In the genomic region with DNA sequence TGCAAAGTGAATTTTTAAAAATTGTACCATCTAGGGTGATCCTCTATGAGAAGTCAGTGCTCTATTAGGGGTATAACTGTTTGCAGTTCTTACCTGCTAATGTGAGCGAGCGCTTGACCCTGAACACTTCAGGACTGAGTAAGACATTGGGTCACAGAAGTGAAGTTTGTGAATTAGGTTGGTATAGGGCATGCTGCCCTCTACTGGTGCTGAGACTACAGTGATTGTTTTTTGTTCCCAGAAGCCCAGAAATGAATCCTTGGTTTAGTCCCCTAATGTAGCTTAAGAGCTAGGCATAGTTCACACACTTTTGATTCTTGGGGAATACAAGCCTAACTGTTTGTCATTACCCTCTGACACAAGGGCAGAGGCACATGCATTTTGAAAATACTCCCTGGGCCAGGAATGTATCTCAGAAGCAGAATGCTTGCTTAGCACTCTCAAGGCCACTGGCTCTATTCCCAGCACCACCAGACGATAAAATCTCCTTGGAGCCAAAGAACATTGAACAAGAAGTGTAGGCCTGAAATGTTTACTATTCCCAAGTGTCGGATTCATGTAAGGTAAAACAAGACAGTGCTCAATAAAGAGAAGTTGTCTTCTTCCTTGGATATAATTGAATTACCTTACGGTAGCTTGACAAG, we compare ENCODE assay signal across 8 mouse cellular contexts. TPM values are rescaled to one million over a fixed set of nuclear protein-coding genes. Genes with fewer than 3 reads are reported as not detected.
DNase-seq lines count a peak whose midpoint lies in the region; ATAC-seq and TF ChIP-seq lines count a peak whose summit lies in the region.

No protein-coding gene starts in this region.

- no peak overlapping the region for H3K4me2 ChIP-seq in hindbrain, embryonic 14.5 days (replicated peaks)
- H3K4me2 ChIP-seq in hindbrain, embryonic 13.5 days, result no peak overlapping the region
- H3K4me2 ChIP-seq in lung, postnatal 0 days (replicated peaks; ENCODE audit: low read depth, low read length), result no peak overlapping the region
- no peak overlapping the region for H3K4me2 ChIP-seq in forebrain, embryonic 15.5 days (replicated peaks)
- no peak overlapping the region for H3K4me2 ChIP-seq in forebrain, embryonic 11.5 days (ENCODE audit: low read depth, low read length, severe bottlenecking)

- H3K27ac ChIP-seq in hindbrain, embryonic 14.5 days, result no peak overlapping the region
- no peak overlapping the region for H3K27ac ChIP-seq in hindbrain, embryonic 13.5 days
- no peak overlapping the region for H3K27ac ChIP-seq in lung, postnatal 0 days (ENCODE audit: low read length)
- no peak overlapping the region for H3K27ac ChIP-seq in forebrain, embryonic 15.5 days (replicated peaks)
- H3K27ac ChIP-seq in forebrain, embryonic 11.5 days (ENCODE audit: low read depth, low read length), result no peak overlapping the region

- 70% methylated on average over 5 of the region's 5 CpGs for WGBS in hindbrain, embryonic 14.5 days
- 72% methylated on average over 5 of the region's 5 CpGs for WGBS in hindbrain, embryonic 13.5 days
- 47% methylated on average over 5 of the region's 5 CpGs for WGBS in lung, postnatal 0 days
- WGBS in forebrain, embryonic 15.5 days, result 70% methylated on average over 5 of the region's 5 CpGs
- WGBS in forebrain, embryonic 11.5 days, result 70% methylated on average over 5 of the region's 5 CpGs

- peaks cover 3% of the 10 kb centered on the region; the same call in 1 of the 2 replicates for H3K27me3 ChIP-seq in hindbrain, embryonic 14.5 days (ENCODE audit: control insufficient read depth, insufficient read depth, low read length)
- H3K27me3 ChIP-seq in hindbrain, embryonic 13.5 days, result peaks cover 27% of the 10 kb centered on the region
- H3K27me3 ChIP-seq in lung, postnatal 0 days (replicated peaks; ENCODE audit: insufficient read depth, low read length), result no peaks in the 10 kb centered on the region
- H3K27me3 ChIP-seq in forebrain, embryonic 15.5 days, result peaks cover 11% of the 10 kb centered on the region
- H3K27me3 ChIP-seq in forebrain, embryonic 11.5 days (ENCODE audit: control insufficient read depth, insufficient read depth, low read length), result no peaks in the 10 kb centered on the region

- H3K36me3 ChIP-seq in hindbrain, embryonic 14.5 days (replicated peaks; ENCODE audit: control insufficient read depth, insufficient read depth), result no peaks in the 10 kb centered on the region
- no peaks in the 10 kb centered on the region for H3K36me3 ChIP-seq in hindbrain, embryonic 13.5 days
- no peaks in the 10 kb centered on the region for H3K36me3 ChIP-seq in lung, postnatal 0 days (ENCODE audit: insufficient read depth, low read length)
- no peaks in the 10 kb centered on the region for H3K36me3 ChIP-seq in forebrain, embryonic 15.5 days
- no peaks in the 10 kb centered on the region for H3K36me3 ChIP-seq in forebrain, embryonic 11.5 days (ENCODE audit: control insufficient read depth, insufficient read depth, low read length)

- no peaks in the 10 kb centered on the region for H3K4me1 ChIP-seq in hindbrain, embryonic 14.5 days (replicated peaks; ENCODE audit: control insufficient read depth, insufficient read depth, low read length)
- H3K4me1 ChIP-seq in hindbrain, embryonic 13.5 days (replicated peaks), result no peaks in the 10 kb centered on the region
- no peaks in the 10 kb centered on the region for H3K4me1 ChIP-seq in lung, postnatal 0 days (ENCODE audit: insufficient read depth, low read depth, low read length)
- H3K4me1 ChIP-seq in forebrain, embryonic 15.5 days, result no peaks in the 10 kb centered on the region
- H3K4me1 ChIP-seq in forebrain, embryonic 11.5 days (replicated peaks; ENCODE audit: control insufficient read depth, insufficient read depth, low read length), result no peaks in the 10 kb centered on the region

- H3K9me3 ChIP-seq in hindbrain, embryonic 14.5 days (ENCODE audit: control insufficient read depth, low read length), result no peaks in the 10 kb centered on the region
- H3K9me3 ChIP-seq in hindbrain, embryonic 13.5 days, result no peaks in the 10 kb centered on the region
- no peaks in the 10 kb centered on the region for H3K9me3 ChIP-seq in lung, postnatal 0 days (ENCODE audit: low read length)
- no peaks in the 10 kb centered on the region for H3K9me3 ChIP-seq in forebrain, embryonic 15.5 days
- H3K9me3 ChIP-seq in forebrain, embryonic 11.5 days (ENCODE audit: control insufficient read depth, low read length), result no peaks in the 10 kb centered on the region

- H3K4me3 ChIP-seq in hindbrain, embryonic 14.5 days (replicated peaks; ENCODE audit: low read length), result no peak overlapping the region
- H3K4me3 ChIP-seq in hindbrain, embryonic 13.5 days, result no peak overlapping the region
- H3K4me3 ChIP-seq in lung, postnatal 0 days (ENCODE audit: low read depth, low read length), result no peak overlapping the region
- no peak overlapping the region for H3K4me3 ChIP-seq in forebrain, embryonic 15.5 days
- H3K4me3 ChIP-seq in forebrain, embryonic 11.5 days (ENCODE audit: low read depth, low read length), result no peak overlapping the region

- no peak for TF ChIP-seq EP300 in lung, postnatal 0 days (IDR thresholded peaks at IDR 0.05)

- DNase-seq in hindbrain, embryonic 14.5 days (ENCODE audit: low spot score), result peak; percentile 58
- DNase-seq in testis, postnatal 14 days (ENCODE audit: low spot score), result peak; percentile 51
- DNase-seq in testis, postnatal 10 days (ENCODE audit: low spot score), result no peak
- DNase-seq in brain, embryonic 14.5 days (ENCODE audit: low read depth), result peak; percentile 52
- DNase-seq in lung, postnatal 0 days (ENCODE audit: low spot score), result peak; percentile 70
- DNase-seq in forebrain, embryonic 11.5 days (ENCODE audit: low spot score), result no peak

- no peak for ATAC-seq in hindbrain, embryonic 14.5 days (ENCODE audit: low FRiP score)
- no peak for ATAC-seq in hindbrain, embryonic 13.5 days (ENCODE audit: low FRiP score)
- ATAC-seq in lung, postnatal 0 days, result no peak
- ATAC-seq in forebrain, embryonic 15.5 days (replicated peaks), result no peak
- no peak for ATAC-seq in forebrain, embryonic 11.5 days (replicated peaks; ENCODE audit: low FRiP score)

- no peak overlapping the region for H3K9ac ChIP-seq in hindbrain, embryonic 14.5 days
- H3K9ac ChIP-seq in hindbrain, embryonic 13.5 days, result no peak overlapping the region
- no peak overlapping the region for H3K9ac ChIP-seq in lung, postnatal 0 days (replicated peaks; ENCODE audit: low read depth)
- H3K9ac ChIP-seq in forebrain, embryonic 15.5 days (replicated peaks), result no peak overlapping the region
- no peak overlapping the region for H3K9ac ChIP-seq in forebrain, embryonic 11.5 days (ENCODE audit: low read length)

- TF ChIP-seq POLR2A in brain, embryonic 14.5 days (IDR thresholded peaks at IDR 0.05; ENCODE audit: borderline replicate concordance, extremely low read depth, insufficient read depth, insufficient read length, poor library complexity, severe bottlenecking), result no peak

- peak; percentile 58; the same call in 1 of the 2 replicates for TF ChIP-seq CTCF in brain, embryonic 14.5 days (IDR thresholded peaks at IDR 0.05; ENCODE audit: borderline replicate concordance, extremely low read depth, insufficient read depth, insufficient read length)
- TF ChIP-seq CTCF in lung, postnatal 0 days (IDR thresholded peaks at IDR 0.05), result peak; percentile 75

RNA-seq across cellular contexts. Expression of a gene that starts 6.4 kb away (rescaled TPM):
- polyA plus RNA-seq in hindbrain, embryonic 14.5 days (2014; fragmentation: Nextera tagmentation; extraction: Ambion mirVana), result 35.2 and 37.3 TPM in 2 replicates
- 36.3 and 37.8 TPM in 2 replicates for polyA plus RNA-seq in hindbrain, embryonic 13.5 days (2015; fragmentation: Nextera tagmentation; extraction: Ambion mirVana)
- polyA plus RNA-seq in brain, embryonic 14.5 days (2012; rRNA removed), result 12.8 and 15.5 TPM in 2 replicates
- polyA plus RNA-seq in lung, postnatal 0 days (2015; fragmentation: Nextera tagmentation; extraction: Ambion mirVana), result 42.0 and 42.3 TPM in 2 replicates
- polyA plus RNA-seq in forebrain, embryonic 15.5 days (2015; fragmentation: Nextera tagmentation; extraction: Ambion mirVana), result 35.8 and 38.8 TPM in 2 replicates
- 25.6 and 26.2 TPM in 2 replicates for polyA plus RNA-seq in forebrain, embryonic 11.5 days (2014; fragmentation: Nextera tagmentation; extraction: Ambion mirVana)

RNA-seq across cellular contexts. Expression of a gene that starts 21.0 kb away (rescaled TPM):
- 5.6 and 6.5 TPM in 2 replicates for polyA plus RNA-seq in hindbrain, embryonic 14.5 days (2014; fragmentation: Nextera tagmentation; extraction: Ambion mirVana)
- 4.0 and 4.3 TPM in 2 replicates for polyA plus RNA-seq in hindbrain, embryonic 13.5 days (2015; fragmentation: Nextera tagmentation; extraction: Ambion mirVana)
- 12.2 and 20.9 TPM in 2 replicates for polyA plus RNA-seq in brain, embryonic 14.5 days (2012; rRNA removed)
- 10.6 and 17.5 TPM in 2 replicates for polyA plus RNA-seq in lung, postnatal 0 days (2015; fragmentation: Nextera tagmentation; extraction: Ambion mirVana)
- polyA plus RNA-seq in forebrain, embryonic 15.5 days (2015; fragmentation: Nextera tagmentation; extraction: Ambion mirVana), result 18.4 and 22.8 TPM in 2 replicates
- polyA plus RNA-seq in forebrain, embryonic 11.5 days (2014; fragmentation: Nextera tagmentation; extraction: Ambion mirVana), result 54.3 and 55.5 TPM in 2 replicates

Comparison
In these comparisons a context has a peak if more than half of its experiments do, and no peak if none do; other contexts are left out.
1. DNase-seq: peak in hindbrain, embryonic 14.5 days (single experiment), testis, postnatal 14 days (single experiment), brain, embryonic 14.5 days (single experiment) and lung, postnatal 0 days (single experiment); none in testis, postnatal 10 days (single experiment) and forebrain, embryonic 11.5 days (single experiment).